Mouse (Mus musculus) gastrocnemius, postnatal 4 days (tissue): ENCODE measurements around the gene Cbx5. TPM values are rescaled to one million over a fixed set of nuclear protein-coding genes. Genes with fewer than 3 reads are reported as not detected.
"Not testable (repeated sequence)": the region's sequence is repeated elsewhere in the genome, so short reads cannot be mapped to it uniquely, and the experiment has no call there.

Experiments used
- DNase-seq, 2 experiments: peaks; one replicate each; pipeline ENCODE4 v3.0.0; 2021 to 2022; ENCODE audit warnings: low spot score in 2 of 2, mixed read lengths in 2 of 2
- long read RNA-seq, 2 experiments: library from polyadenylated mRNA; stranded (forward); transcript quantifications; one replicate each; pipeline ENCODE4 v2.0.0; 2021
- total RNA-seq, 2 experiments: library from RNA; stranded (reverse); gene quantifications; 2 replicates each; pipeline ENCODE4 v1.2.3; 2021

Gene Cbx5
- total RNA-seq: 100 to 1,000 TPM in 1 of 2 experiments, 10 to 100 TPM in 1; 97.9 to 100 TPM
- long read RNA-seq, experiment 1, full-length matches to known transcripts: 23 of 47 reads
- long read RNA-seq, experiment 1, partial matches to known transcripts: 8 of 47 reads
- long read RNA-seq, experiment 1, other reads (novel, unspliced or antisense): 16 of 47 reads
- long read RNA-seq, experiment 2, full-length matches to known transcripts: 17 of 38 reads
- long read RNA-seq, experiment 2, partial matches to known transcripts: 4 of 38 reads
- long read RNA-seq, experiment 2, other reads (novel, unspliced or antisense): 17 of 38 reads

DNA sequence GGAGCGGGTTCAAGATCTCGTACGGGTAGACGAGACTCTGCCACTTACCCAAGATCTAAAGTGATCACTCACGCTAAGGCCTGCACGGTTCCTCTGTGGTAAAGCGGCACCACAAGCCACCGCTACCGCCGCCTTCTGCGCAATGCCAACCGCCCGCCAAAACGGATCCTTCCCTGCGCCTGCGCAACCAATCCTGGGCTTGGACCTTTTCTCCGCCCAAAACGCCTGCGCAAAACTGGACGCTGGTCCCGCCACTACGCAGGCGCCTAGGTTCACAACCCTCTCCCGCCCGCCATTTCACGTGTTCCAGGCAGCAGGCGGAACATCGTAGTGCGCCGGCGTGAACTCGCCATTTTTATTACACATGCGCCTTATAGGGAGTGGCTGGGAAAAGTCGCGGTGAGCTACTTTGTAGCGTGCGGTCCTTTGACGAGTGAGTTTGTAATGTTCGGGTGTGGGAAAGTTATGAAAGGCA lies at the start of gene Cbx5:
Gene Cbx5, minus strand, starts transcription at position 132 of the 475 bp plus-strand sequence.
- DNase-seq: peak; percentile 94 to 97

DNA sequence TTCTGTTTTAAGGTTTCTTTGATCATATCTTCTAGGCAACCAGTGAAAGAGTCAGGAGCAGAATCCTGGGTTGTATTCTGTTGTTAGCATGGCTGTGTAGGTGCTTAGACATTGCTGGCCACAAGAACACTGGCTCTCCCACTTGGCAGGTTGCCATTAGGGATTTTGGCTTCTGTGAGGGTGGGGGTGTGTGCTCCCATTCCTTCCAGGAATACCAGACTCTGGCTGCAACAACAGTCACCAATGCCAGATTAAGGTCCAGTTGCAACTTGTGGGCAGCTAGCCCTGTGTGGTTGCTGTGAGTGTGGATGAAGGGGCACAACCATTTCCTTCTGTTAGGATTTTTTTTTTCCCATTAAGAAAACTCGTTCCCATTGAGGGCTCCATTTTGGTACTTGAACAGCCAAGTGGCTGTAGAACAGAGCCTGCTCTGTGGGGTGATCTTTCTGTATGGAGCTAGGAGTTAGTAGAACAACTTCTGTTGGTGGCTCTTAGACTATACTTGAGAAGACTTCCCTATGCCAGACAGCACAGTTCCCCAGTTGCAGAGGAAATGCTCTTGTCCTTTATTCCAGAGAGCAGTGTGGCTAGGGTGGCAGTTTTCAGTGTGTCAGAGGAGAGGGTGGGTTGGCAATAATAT lies 46.3 kb upstream of the Cbx5 start:
- peak in 1 of 2 experiments; percentile 71 for DNase-seq

DNA sequence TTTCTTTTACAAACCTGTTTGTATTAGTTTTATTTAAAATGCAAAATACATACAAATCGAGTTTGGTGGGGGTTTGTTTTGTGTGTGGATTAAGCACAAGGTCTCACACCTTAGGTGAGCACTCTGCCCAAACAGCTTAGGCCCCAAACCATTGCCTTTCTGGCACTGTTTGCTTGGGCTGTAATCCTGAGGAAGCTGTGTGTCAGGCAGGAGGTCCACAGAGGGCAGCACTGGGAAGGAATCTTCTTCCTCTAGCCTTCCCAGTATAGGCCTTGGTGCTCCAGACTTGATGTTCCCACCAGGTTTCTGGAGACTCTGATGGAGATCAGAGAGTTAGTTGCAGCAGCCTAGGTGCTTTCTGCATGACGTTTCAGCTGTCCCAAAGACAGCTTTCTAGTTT lies 45.0 kb upstream of the Cbx5 start:
- no peak for DNase-seq

DNA sequence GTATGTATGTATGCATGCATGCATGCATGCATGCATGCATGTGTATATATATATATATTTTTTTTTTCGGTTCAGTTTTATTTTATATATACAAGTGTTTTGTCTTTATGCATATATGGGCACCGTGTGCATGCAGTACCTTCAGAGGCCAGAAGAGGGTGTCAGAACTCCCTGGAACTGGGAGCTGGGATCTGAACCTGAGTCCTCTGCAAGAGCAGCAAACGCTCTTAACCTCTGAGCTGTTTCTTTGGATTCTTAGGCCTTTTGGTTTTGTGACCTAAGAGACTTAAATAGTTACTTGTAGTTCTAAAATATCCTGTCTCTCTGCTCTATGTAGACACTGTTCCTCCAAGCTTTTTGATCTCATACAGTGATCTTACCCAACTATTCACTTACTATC lies 44.5 kb upstream of the Cbx5 start:
- DNase-seq: no peak

DNA sequence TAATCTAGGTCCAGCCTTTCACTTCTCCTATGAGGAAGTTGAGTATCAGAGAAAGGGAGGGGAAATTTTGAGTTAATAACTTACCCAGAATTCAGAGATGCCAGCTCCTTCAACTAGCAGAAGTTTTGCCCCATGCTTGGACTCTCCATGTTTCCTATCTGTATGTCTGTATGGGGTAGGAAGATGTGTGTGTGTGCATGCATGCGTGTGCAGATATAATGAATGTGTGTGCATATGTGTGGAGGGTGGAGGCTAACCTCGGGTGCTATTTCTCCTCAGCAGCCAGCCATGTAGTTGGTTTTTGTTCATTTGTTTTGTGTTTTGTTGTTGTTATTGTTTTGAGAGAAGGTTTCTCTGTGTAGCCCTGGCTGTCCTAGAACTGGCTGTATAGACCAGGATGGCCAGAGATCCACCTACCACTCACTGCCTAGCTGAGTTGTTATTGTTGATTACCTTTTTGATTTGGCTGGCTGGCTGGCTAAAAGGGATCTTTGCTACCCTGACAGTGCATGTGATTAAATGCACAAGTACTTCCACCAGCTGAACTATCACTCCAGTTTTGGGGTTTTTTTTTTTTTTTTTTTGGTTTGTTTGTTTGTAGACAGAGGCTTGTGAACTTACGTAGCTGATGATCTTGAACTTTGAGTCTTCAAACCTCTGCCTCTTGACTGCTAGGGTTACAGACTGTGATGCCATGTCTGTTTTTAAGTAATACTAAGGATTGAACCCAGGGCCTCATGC lies 42.0 kb upstream of the Cbx5 start:
- no peak for DNase-seq

DNA sequence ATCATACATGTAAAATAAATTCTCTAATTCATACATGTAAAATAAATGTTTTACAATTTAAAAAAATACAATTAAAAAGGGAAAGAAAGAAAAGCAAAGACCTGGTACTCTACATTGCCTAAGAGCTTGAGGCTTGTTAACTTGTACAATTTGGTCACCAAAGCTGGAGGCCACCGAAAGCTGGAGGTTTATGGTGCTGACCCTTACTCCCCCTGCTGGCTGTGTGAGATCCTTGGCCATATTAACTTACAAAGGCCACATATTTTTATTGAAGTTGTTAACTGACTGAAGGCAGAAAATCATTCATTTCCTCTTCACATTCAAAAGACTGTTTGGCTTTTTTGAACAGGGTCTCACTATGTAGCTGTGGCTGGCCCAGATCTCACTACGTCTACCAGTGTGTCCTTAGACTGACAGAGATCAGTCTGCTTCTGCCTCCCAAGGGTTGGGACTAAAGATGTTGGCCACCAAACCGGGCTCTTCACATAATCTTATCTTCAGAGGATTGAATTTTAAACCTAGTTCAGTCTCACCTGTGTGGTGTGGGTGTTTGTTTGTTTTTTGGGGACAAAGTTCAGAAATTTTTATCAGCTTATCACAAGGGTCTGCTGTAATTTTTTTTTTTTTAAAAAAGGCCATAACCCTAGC lies 41.3 kb upstream of the Cbx5 start:
- DNase-seq: no peak

DNA sequence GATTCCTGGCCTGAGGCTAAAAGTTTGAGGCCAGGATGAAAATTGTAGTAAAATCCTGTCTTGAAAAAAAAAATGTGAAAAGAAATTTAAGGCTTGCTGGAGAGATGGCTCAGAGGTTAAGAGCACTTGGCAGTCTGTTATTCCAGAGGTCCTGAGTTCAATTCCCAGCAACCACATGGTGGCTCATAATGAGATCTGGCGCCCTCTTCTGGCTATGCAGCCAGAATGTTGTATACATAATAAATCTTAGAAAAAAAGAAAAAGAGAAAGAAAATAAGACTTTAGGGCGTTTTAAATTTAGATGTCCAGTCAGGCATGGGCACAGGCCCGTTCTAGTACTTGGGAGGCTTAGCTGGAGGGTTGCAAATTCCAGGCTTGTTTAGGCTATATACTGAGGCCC lies 40.1 kb upstream of the Cbx5 start:
- DNase-seq: no peak

DNA sequence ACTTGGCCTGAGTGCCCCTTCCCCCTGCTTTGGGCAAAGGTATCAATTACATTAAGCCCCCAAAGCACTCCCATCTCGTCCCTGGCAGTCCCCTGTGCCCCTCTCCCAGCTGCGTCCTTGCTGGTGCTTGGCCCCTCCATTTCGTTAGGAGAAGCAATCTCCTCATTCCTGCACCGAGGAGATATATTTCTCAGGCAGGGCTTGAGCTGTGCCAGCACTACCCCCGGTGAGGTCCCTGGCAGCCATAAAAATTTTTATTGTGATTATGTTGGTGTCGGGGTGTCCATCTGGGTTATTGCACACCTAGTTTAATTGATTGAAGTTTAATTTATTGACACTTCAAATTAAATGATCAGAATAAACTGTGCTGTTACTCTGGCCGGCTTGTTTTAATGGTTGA lies 38.3 kb upstream of the Cbx5 start:
- no peak for DNase-seq

DNA sequence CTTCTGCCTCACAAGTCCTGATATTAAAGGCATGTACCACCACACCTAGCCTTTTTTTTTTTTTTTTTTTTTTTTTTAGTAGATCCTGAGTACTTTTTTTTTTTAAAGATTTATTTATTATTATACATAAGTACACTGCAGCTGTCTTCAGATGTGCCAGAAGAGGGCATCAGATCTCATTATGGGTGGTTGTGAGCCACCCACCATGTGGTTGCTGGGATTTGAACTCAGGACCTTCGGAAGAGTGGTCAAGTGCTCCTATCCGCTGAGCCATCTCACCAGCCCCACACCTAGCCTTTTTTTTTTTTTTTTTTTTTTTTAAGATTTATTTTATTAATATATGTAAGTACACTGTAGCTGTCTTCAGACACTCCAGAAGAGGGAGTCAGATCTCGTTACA lies 36.3 kb upstream of the Cbx5 start:
- DNase-seq: not testable (repeated sequence)

DNA sequence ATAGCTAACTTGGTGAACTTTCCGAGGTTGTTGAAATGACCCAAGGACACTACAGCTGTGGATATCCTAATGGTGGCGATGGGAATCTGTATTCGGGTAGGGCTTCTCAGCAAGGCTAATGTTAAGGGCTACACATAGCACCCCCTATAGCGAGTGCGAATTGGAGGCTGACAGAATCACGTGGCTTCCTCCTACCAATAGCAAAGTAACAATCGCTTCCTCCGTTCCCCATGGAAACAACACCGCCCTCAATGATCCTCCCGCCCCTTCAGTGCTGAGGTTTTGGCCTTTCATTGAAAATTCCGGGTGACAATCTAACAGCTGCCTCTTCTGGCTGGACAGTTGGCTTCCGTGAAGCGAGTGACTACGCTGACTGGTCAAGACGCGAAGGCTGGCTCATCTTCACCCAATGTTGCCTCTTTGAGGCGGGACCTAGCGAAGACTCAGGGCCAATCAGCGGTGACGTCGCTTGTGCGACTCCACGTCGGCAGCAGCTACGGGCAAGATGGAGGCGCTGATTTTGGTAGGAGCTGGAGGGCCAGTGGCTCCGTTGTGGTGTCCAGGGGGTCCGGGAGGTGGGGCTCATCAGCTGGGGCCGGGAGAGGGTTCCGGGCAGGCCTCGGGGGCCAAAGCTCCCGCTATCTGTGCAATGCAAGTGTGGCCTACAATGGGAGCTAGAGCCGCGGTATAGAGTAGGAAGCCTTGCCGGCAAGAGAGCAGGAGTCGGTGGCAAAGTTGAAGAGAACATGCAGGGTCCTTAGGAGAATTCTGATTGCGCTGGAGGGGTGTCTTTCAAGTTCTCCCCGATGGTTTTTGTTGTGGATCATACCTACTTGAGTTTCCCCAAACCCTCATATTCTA lies 33.0 kb upstream of the Cbx5 start, which contains the start of gene Copz1:
Gene Copz1, plus strand, starts transcription at position 296 of the 861 bp plus-strand sequence.
- DNase-seq: peak; percentile 82 to 95

DNA sequence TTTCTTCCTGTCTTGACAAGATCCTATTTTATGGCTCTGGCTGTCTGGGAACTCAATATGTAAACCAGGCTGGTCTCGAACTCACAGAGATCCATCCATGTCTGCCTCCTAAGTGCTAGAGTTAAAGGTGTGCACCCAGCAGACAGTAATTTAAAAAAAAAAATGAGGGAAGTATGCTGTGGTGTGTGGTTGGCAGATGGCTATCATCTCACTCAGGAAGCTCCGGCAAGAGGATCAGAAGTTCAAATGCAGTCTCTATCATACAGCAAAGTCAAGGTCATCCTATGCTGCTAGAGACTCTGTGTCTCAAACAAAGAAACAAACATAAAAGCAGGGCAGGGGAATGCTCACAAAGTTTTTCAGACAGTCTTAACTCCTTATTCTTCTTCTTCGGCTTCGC lies 29.3 kb upstream of the Cbx5 start:
- no peak for DNase-seq

DNA sequence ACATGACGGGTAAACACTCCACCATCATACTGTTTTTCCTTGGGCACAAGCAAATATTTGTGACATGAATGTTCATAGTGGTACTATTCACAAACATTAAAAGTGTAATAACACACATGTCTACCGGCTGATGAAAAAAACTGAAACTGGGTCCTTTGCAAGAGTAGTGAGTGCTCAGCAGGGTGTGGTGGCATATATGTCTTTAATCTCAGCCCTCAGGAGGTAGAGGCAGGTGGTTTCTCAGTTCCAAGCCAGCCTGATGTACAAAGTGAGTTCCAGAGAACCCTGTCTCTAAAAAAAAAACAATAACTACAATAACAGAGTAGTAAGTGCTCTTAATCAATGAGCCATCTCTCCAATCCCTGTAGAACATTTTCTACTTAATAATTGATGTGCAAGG lies 25.2 kb upstream of the Cbx5 start:
- DNase-seq: no peak

DNA sequence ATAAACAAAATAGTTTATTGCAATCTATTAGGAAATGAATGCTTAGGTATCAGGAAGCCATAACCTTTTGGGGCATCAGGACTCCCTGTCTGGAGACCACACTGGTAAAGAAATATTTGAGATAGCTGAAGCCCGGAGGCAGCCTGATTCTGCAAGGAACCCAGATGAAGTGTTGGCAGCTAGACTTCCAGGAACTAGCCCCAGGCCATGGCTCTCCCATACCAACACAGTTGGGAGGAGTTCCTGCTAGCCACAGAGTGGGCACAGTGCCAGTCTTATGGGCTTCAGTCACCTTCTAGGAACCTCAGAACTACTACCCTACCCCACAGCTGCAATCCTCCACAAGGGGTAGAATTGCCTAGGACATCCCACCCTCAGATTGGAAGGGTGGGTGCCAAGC lies 20.4 kb upstream of the Cbx5 start:
- no peak for DNase-seq

DNA sequence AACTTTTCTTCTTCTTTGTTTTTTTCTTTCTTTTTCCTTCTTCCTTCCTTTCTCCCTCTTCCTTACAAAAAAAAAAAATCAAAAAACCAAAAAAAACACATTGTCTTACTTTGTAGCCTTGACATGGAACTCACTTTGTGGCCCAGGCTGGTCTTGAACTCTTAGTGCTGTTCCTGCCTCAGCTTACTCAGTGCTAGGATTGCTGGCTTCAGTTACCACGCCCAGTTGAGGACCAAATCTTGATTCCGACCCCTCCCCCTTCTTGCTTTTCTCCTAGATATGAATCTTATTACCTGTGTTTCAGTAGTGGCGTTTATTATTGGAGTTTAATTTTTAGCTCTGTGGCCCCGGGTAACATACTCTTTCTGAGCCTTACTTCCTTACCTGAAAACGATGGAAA lies 19.5 kb upstream of the Cbx5 start:
- no peak for DNase-seq

DNA sequence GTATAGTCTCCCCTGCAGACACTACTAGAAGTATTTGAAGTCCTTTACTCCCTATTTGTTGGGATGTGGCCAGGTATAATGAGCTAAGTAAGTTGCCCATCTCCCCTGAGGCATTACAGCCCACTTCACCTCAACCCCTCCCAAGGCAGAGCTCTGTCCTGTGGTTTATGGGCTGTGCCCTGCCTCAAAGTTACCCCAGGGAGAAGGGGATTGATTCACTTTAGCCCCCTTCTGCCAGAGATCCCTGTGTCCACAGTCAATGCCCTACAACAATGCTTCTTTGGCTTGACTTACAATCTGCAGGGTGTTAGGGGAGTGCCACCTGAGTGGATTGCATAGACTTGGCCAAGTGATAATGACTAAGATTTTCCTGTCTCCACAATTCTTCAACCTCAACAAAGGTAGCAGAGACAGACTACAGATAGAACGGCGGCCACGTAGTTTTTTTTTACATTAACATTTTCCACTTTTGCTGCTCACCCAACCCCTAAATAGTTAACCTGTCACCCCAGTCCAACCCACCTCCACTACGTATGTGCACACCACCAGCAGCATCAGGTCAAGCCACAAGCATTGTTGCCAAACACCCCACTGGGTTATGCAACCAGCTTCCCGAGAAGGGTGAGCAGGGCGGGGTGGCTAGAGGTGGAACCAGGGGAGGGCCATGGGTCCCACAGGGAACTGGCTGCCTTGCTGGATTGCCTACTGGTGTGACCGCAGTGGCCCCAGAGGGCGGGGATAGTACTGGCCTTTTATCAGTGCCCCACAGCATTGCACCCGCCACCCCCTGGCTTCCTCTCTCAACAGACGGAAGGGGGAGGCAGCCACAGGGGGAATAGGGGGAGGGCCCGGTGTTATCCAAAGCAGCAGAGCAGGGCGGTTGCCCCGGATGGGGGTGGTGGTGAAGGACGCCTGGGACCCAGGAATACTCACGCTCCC lies 18.4 kb upstream of the Cbx5 start, which contains the start of gene Nfe2:
Gene Nfe2, minus strand, starts transcription at position 614 of the 939 bp plus-strand sequence.
- peak in 1 of 2 experiments; percentile 48 for DNase-seq

DNA sequence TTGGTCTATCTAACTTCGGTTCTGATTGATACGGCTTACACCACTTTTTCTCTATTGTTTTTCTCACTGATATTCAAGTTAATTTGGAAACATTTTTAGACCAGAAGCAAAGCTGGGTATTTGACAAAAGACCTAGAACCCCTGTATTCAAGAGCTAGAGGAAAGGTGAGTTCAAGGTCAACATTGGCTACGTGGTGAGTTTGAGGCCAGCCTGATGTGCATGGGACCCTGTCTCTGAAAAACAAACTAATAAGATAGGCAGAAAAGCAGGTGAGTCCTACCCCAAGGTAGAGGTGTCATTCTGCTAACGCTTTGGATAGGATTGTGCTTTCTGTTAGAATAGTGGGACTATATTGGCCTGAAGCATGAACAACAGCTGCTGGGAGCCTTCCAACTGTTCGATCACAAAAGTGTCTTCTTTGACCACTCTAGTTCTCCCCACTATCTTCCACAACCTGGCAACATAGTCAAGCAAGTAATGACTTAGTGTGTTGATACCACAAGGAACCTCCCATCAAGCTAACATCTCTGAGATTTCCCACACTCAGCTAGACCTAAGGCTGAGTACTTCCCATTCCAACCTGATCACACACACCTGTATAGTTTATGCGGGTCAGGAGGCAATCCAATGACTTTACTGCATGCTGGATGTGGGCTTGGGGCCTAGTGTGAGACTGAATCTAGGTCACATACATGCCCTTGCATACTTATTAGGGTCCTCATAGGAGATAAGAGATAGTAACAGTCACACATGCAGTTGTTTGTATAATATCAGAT lies 16.8 kb upstream of the Cbx5 start:
- DNase-seq: no peak

DNA sequence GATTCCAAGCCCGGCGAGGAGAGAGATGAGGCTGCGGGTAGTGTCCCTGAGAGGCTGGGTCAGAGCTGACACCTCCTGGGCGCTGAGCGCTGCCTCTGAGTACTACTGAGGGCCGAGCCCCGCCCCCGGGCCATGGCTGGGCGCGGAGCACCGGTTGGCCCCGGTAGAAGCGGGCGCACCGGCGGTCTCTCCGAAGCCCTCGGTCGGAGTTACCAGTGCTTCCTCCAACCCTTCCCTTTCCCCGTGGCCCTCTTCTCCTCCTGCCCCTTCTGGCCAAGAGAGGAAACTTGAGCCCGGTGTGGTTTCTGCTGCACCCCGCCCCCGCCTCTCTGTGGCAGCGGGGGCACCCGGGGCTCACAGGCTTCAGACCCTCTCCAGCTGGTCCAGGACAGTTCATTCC lies 15.6 kb upstream of the Cbx5 start:
- peak; percentile 42 to 44 for DNase-seq

DNA sequence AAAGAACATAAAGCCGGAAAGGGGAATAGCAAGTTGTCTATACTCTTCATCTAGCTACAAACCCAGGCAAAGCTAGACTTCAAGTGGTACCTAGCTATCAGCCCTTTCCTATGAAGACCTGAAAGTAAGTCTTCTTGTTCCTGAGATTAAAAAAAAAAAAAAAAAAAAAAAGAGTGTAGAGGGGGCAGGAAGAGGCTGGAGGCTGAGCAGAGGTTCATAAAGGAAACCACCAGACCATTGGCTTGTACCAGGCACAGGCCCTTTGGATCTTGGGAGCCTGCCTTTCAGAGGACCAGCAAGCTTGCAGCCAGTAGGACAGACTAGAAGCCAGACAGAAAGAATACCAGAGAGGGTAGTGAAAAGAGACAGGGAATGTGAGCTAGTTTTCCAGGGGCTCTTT lies 13.7 kb upstream of the Cbx5 start:
- DNase-seq: no peak

DNA sequence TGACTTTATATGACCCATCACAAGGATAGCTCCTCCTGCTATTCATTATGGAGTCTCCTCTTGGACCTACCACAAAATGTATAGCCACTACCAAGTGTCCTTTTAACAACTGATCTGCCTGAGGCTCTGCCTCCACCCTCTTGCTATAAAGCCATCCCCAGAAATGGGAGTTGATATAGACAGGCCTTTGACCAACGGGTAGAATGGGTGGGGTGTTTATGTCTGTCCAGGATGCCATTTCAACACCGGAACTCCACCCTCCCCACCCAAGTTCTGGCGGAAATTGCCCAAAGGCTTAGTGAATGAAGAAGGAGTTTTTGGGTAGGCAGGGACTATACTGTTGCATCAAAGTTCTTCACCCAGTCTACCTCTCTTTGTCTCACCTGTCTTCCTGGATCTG lies 13.0 kb upstream of the Cbx5 start:
- no peak for DNase-seq
